Mouse (Mus musculus) testis, adult 2 months (tissue): ENCODE measurements at regions not wholly inside any gene's neighbourhood (a gene's known extent, or its start where the extent isn't known, plus 50 kb on each side); places are given as distances from the start of the nearest gene placed in this dataset.
A peak's percentile ranks its signal among the peaks of the same experiment; 100 is the strongest.
"Not testable (repeated sequence)": the region's sequence is repeated elsewhere in the genome, so short reads cannot be mapped to it uniquely, and the experiment has no call there.

Experiments
- H3K27ac ChIP-seq: fragments of 200-500 bp; 2 replicates; pipeline ENCODE4 v1.5.1; 2012; ENCODE audit warnings: low read depth, low read length; ENCODE audit not compliant: control insufficient read depth, insufficient read depth
- H3K27me3 ChIP-seq: fragments of 200-500 bp; 2 replicates; pipeline ENCODE4 v1.6.1; 2012; ENCODE audit warnings: mild to moderate bottlenecking, low read length, moderate library complexity; ENCODE audit not compliant: control insufficient read depth, insufficient read depth
- H3K36me3 ChIP-seq: fragments of 200-500 bp; 2 replicates; pipeline ENCODE4 v1.6.1; 2012; ENCODE audit warnings: mild to moderate bottlenecking, low read length; ENCODE audit not compliant: control insufficient read depth, insufficient read depth
- H3K4me1 ChIP-seq: fragments of 200-500 bp; 2 replicates; pipeline ENCODE4 v1.6.1; 2012; ENCODE audit warnings: low read length; ENCODE audit not compliant: control insufficient read depth, insufficient read depth
- H3K4me3 ChIP-seq: fragments of 200-500 bp; 2 replicates; pipeline ENCODE4 v1.5.1; 2012; ENCODE audit warnings: low read depth, mild to moderate bottlenecking, low read length, moderate library complexity, mixed read lengths; ENCODE audit not compliant: control insufficient read depth
- CTCF ChIP-seq: fragments of 200-500 bp; IDR thresholded peaks from 2 replicates; pipeline ENCODE4 v1.5.1; 2012; ENCODE audit warnings: low read depth, mild to moderate bottlenecking, inconsistent platforms, low read length, moderate library complexity; ENCODE audit not compliant: control insufficient read depth, insufficient read depth, insufficient replicate concordance
- POLR2A ChIP-seq: fragments of 200-500 bp; IDR thresholded peaks from 2 replicates; pipeline ENCODE4 v1.6.1; 2012; ENCODE audit warnings: low read depth, mild to moderate bottlenecking, inconsistent platforms, low read length, moderate library complexity; ENCODE audit not compliant: control insufficient read depth

DNA sequence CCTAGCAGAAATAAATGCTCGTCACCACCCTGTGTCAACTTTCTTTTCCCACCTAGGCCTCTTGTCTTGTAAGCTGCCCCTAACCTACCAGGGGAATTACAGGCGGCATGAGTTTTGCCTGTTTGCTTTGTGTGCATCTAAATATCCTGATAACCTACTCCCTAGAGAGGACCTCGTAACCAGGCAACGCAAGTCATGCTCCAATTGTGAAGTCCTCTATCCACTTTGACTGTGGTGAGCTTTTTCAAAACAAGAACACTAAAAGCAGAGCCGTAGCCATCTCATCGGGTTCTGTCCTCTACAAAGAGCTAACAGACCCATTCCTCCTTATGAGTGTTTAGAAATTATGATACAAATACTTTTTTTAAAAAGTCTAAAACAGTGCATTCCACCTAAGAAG, 88.1 kb upstream of the Ccdc122 start:
- Histone ChIP-seq H3K4me3 (no peak overlapping the region), H3K36me3 (no peaks in the 10 kb centered on the region), H3K4me1 (no peaks in the 10 kb centered on the region; the same call in 1 of the 2 replicates), H3K27ac (peak overlapping the region; percentile 14; the same call in 1 of the 2 replicates), H3K27me3 (no peaks in the 10 kb centered on the region)
- TF ChIP-seq POLR2A: no peak

- Histone ChIP-seq H3K27me3 (no peaks in the 10 kb centered on the region), H3K4me3 (no peak overlapping the region), H3K27ac (peak overlapping the region; percentile 49; the same call in 1 of the 2 replicates), H3K36me3 (no peaks in the 10 kb centered on the region), H3K4me1 (no peaks in the 10 kb centered on the region; the same call in 1 of the 2 replicates)
- no peak for TF ChIP-seq POLR2A
- no peak for TF ChIP-seq CTCF
These were observed 89.4 kb upstream of the Ccdc122 start for GRCm38 (mm10) chr14:76947148-76947547.

DNA sequence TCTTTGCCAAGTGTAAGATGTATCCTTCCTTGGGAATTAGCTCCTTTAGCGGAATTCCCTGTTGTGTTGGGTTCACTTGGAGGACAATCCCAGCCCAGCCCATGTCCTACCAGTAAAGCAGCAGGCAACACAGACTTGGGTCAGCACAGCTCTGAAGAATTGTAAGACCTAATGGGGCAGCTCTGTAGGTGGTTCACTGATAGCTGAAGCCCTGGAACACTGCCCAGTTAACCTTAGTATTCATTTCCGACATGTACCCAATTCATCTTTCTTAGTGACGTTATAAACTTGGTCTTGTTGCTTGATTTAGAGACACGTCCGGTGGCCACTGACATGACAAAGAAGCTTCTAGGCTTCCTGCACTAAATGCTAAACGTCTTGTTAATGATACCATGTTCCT, 90.9 kb upstream of the Ccdc122 start:
- no peak for TF ChIP-seq CTCF
- TF ChIP-seq POLR2A: no peak
- Histone ChIP-seq H3K4me3 (no peak overlapping the region), H3K36me3 (no peaks in the 10 kb centered on the region), H3K4me1 (no peaks in the 10 kb centered on the region; the same call in 1 of the 2 replicates), H3K27ac (no peak overlapping the region), H3K27me3 (no peaks in the 10 kb centered on the region)

DNA sequence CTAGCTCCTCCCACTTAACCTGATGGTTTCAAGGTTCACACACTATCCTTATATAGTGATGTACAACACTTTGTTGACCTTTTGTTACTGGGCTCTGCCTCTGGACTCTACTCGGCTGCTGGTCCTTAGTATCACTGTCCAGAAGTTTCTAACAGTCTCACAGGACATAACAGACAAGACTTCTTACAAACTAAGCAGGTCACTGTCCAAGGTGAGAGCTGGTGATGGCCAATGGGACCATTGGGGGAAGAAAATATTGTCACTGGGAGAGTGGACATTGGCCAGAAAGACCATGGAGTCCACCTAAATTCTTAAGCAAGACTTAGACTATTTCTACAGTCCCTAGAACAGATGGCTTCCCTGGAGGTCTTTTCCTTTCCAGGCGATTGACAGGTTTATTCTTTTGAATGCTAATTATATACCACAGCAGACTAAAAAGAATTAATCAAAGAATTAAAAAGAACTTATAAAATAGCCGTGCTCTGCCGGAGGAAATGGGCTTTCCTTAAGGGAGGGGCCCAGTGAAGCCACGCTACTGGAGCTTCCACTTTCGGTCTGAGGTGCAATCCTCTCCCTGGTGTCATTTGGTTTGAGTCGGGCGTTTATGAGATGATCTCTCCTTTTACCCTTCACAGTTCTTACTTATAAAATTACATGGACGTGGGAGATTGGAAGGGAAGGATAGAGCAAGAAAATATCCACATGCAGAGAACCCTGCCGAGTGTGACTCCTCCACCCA, 94.9 kb upstream of the Ccdc122 start:
- no peaks in the 10 kb centered on the region for H3K27me3 ChIP-seq
- H3K4me3 ChIP-seq: no peak overlapping the region
- no peak overlapping the region for H3K27ac ChIP-seq
- H3K36me3 ChIP-seq: no peaks in the 10 kb centered on the region
- TF ChIP-seq CTCF (no peak), POLR2A (no peak)
- H3K4me1 ChIP-seq: no peaks in the 10 kb centered on the region

- Histone ChIP-seq H3K4me1 (no peaks in the 10 kb centered on the region), H3K27ac (no peak overlapping the region), H3K36me3 (no peaks in the 10 kb centered on the region), H3K4me3 (no peak overlapping the region), H3K27me3 (no peaks in the 10 kb centered on the region)
- TF ChIP-seq POLR2A (no peak), CTCF (no peak)
These were observed 96.1 kb upstream of the Ccdc122 start for GRCm38 (mm10) chr14:76940507-76940906.

DNA sequence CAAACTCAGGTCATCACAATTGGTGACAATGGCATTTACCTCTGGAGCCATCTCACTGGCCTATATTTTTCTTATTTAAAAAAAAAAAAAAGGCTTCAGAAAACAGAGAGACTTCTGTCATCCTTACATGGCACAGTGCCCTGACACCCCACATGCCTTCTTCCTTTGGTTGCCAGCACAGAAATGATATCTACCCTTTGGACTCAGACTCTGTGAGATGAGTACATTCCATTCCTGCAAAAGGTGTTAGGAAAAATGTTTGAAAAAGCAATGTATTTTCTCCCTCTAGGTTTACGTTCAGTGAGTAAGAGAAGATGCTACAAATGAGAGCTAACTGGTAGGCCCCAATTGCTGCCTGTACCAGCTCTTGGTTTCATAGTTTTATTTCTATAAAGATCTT, 99.9 kb upstream of the Ccdc122 start:
- TF ChIP-seq CTCF (no peak), POLR2A (no peak)
- H3K27ac ChIP-seq: no peak overlapping the region
- H3K36me3 ChIP-seq: no peaks in the 10 kb centered on the region
- H3K4me3 ChIP-seq: no peak overlapping the region
- H3K4me1 ChIP-seq: no peaks in the 10 kb centered on the region
- H3K27me3 ChIP-seq: no peaks in the 10 kb centered on the region

GRCm38 (mm10) chr14:76936051-76936450, 100.5 kb upstream of the Ccdc122 start:
- not testable (repeated sequence) for H3K27me3 ChIP-seq, H3K4me1 ChIP-seq, H3K4me3 ChIP-seq, H3K27ac ChIP-seq, H3K36me3 ChIP-seq

DNA sequence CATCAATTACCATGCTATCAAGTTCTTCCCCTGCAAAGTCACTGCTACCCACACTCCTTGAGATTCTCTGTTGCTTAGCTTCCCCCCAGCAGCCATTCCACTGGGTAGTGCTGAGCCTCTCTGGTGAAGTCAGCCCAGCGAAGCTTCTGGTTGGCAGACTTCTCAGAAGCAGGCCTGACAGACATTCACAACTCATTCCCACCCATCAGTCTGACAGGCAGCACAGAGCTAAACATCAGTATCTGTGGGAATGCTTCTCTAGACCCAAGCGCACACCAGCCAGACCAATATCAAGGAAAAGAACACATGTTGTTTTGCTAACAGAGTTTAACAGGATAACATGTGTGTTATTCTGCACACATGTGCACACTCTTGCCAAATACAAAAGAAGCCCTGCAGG, 101.1 kb upstream of the Ccdc122 start:
- TF ChIP-seq CTCF (no peak), POLR2A (no peak)
- H3K27me3 ChIP-seq: no peaks in the 10 kb centered on the region
- H3K4me3 ChIP-seq: no peak overlapping the region
- no peak overlapping the region for H3K27ac ChIP-seq
- H3K4me1 ChIP-seq: no peaks in the 10 kb centered on the region
- no peaks in the 10 kb centered on the region for H3K36me3 ChIP-seq
